Mouse (Mus musculus) mouse trophoblast stem cell (cell line): ENCODE measurements around the gene Anxa6.

ENCODE experiments used
- in situ Hi-C, 2 experiments: fragments of 300-500 bp; cut with MseI, MboI; formaldehyde crosslinking; loops; 2 replicates in 1 of 2; 3 replicates in 1 of 2; pipeline ENCODE4 v1.15.1; 2025

The Anxa6 gene

GRCm38 (mm10) chr11:54930318-54930979 is 102.8 kb downstream of the Anxa6 start:
- in situ Hi-C loops, result loop anchor here (5.0 kb wide), 2 partner anchors 52 to 57 kb away; no protein-coding TSS in a partner anchor

GRCm38 (mm10) chr11:54929744-54930143 is 103.5 kb downstream of the Anxa6 start:
- in situ Hi-C loops, result loop anchor here (5.0 kb wide), 2 partner anchors 53 to 58 kb away; no protein-coding TSS in a partner anchor

GRCm38 (mm10) chr11:54929290-54929689 is 104.0 kb downstream of the Anxa6 start:
- in situ Hi-C loops, result no loop called here
